Mouse (Mus musculus) thymus, postnatal 0 days (tissue): Measurements from ENCODE around the gene Dhx57. TPM values are rescaled to one million over a fixed set of nuclear protein-coding genes. Genes with fewer than 3 reads are reported as not detected.

Source experiments
- DNase-seq: peaks from one replicate; pipeline ENCODE4 v3.0.0-alpha.2; 2015; ENCODE audit warnings: low spot score
- polyA plus RNA-seq: library from polyadenylated mRNA; unstranded; fragments of >200 nt; fragmentation: Nextera tagmentation; extraction: Ambion mirVana; gene quantifications from 2 replicates; pipeline ENCODE4 v1.2.1, GENCODE M21; 2015

Gene Dhx57
- polyA plus RNA-seq, 1 experiment from 2014 or later = 9.5 TPM

GRCm38 (mm10) chr17:80199160-80199778 lies 91.0 kb downstream of the Dhx57 start:
- no peak for DNase-seq

- peak; percentile 58 for DNase-seq
These were observed 97.2 kb downstream of the Dhx57 start for GRCm38 (mm10) chr17:80193075-80193474.

Other genes starting within 250 kb of the Dhx57 start
- gene Hnrnpll, start 228.1 kb downstream of the Dhx57 start, polyA plus RNA-seq = 58.1 and 68.5 TPM in 2 replicates
- gene Galm, start 163.0 kb downstream of the Dhx57 start, polyA plus RNA-seq = 7.6 and 8.4 TPM in 2 replicates
- 705 and 759 TPM in 2 replicates for gene Srsf7, start 83.2 kb downstream of the Dhx57 start, polyA plus RNA-seq
- gene Ttc39d, start 83.0 kb downstream of the Dhx57 start, polyA plus RNA-seq = 0.07 and 0.12 TPM in 2 replicates
- 41.4 and 50.8 TPM in 2 replicates for gene Gemin6, start 66.0 kb downstream of the Dhx57 start, polyA plus RNA-seq
- 14.8 and 17.6 TPM in 2 replicates for gene Morn2, start 273 bp downstream of the Dhx57 start, polyA plus RNA-seq
- 1.4 and 1.5 TPM in 2 replicates for gene Arhgef33, start 16.9 kb upstream of the Dhx57 start, polyA plus RNA-seq
- gene Gm10190, start 83.1 kb upstream of the Dhx57 start, polyA plus RNA-seq = 1.5 and 1.6 TPM in 2 replicates
- gene Sos1, start 190.0 kb upstream of the Dhx57 start, polyA plus RNA-seq = 3.2 and 3.8 TPM in 2 replicates